Mouse (Mus musculus) lung, adult 2 months (tissue): ENCODE measurements around the gene Aig1. TPM values are rescaled to one million over a fixed set of nuclear protein-coding genes. Genes with fewer than 3 reads are reported as not detected.

ENCODE experiments used
- DNase-seq: peaks from one replicate; pipeline ENCODE4 v3.0.0; 2022
- H3K4me1 ChIP-seq: fragments of 200-500 bp; 2 replicates; pipeline ENCODE4 v1.6.1; 2011; ENCODE audit warnings: low read length; ENCODE audit not compliant: control insufficient read depth, insufficient read depth
- H3K4me3 ChIP-seq: fragments of 200-500 bp; replicated peaks from 2 replicates; pipeline ENCODE3; 2011; ENCODE audit warnings: low read depth, mild to moderate bottlenecking, control low read depth, low read length; ENCODE audit errors: extremely low read depth
- CTCF ChIP-seq: fragments of 200-500 bp; IDR thresholded peaks from 2 replicates; pipeline ENCODE4 v1.5.1; 2011; ENCODE audit warnings: mild to moderate bottlenecking, low read length, control low read depth; ENCODE audit not compliant: insufficient read depth
- POLR2A ChIP-seq: fragments of 200-500 bp; IDR thresholded peaks from 2 replicates; pipeline ENCODE4 v1.6.1; 2011; ENCODE audit warnings: low read depth, mild to moderate bottlenecking, control low read depth, low read length, borderline replicate concordance; ENCODE audit errors: extremely low read depth
- WGBS: fragments of 180-500 bp; shearing (Covaris S2); methylation state at CpG from one replicate; pipeline ENCODE4 v1.1.7; 2018; 5-methylcytosine and 5-hydroxymethylcytosine counted together
- polyA plus RNA-seq: library from polyadenylated mRNA; depleted of rRNA; stranded (reverse); fragments of >200 nt; gene quantifications from 2 replicates; pipeline ENCODE4 v1.2.3, GENCODE M21; 2012

Gene Aig1
- polyA plus RNA-seq, 1 experiment: 76.5 TPM

GRCm38 (mm10) chr10:13715584-13715983, 153.2 kb downstream of the Aig1 start:
- TF ChIP-seq POLR2A (no peak), CTCF (no peak)
- no peak overlapping the region for H3K4me3 ChIP-seq
- DNase-seq: no peak
- 85% methylated on average over 6 of the region's 6 CpGs for WGBS
- H3K4me1 ChIP-seq: no peaks in the 10 kb centered on the region

GRCm38 (mm10) chr10:13714920-13715293, 153.9 kb downstream of the Aig1 start:
- TF ChIP-seq CTCF (no peak), POLR2A (no peak)
- no peak for DNase-seq
- H3K4me3 ChIP-seq: no peak overlapping the region
- WGBS: 80% methylated on average over 7 of the region's 7 CpGs
- no peaks in the 10 kb centered on the region for H3K4me1 ChIP-seq

GRCm38 (mm10) chr10:13714199-13714919, 154.4 kb downstream of the Aig1 start:
- no peak for DNase-seq
- 58% methylated on average over 9 of the region's 9 CpGs for WGBS
- TF ChIP-seq POLR2A (no peak), CTCF (no peak)
- H3K4me3 ChIP-seq: no peak overlapping the region
- no peaks in the 10 kb centered on the region for H3K4me1 ChIP-seq

GRCm38 (mm10) chr10:13713711-13714110, 155.1 kb downstream of the Aig1 start:
- 91% methylated on average over 5 of the region's 5 CpGs for WGBS
- DNase-seq: no peak
- Histone ChIP-seq H3K4me3 (no peak overlapping the region), H3K4me1 (no peaks in the 10 kb centered on the region)
- no peak for TF ChIP-seq CTCF

GRCm38 (mm10) chr10:13713116-13713515, 155.7 kb downstream of the Aig1 start:
- WGBS: 86% methylated on average over 2 of the region's 2 CpGs
- H3K4me1 ChIP-seq: no peaks in the 10 kb centered on the region
- TF ChIP-seq POLR2A: no peak
- no peak for TF ChIP-seq CTCF
- DNase-seq: no peak
- no peak overlapping the region for H3K4me3 ChIP-seq

GRCm38 (mm10) chr10:13711281-13711829, 157.4 kb downstream of the Aig1 start:
- TF ChIP-seq POLR2A (no peak), CTCF (no peak)
- Histone ChIP-seq H3K4me3 (no peak overlapping the region), H3K4me1 (no peaks in the 10 kb centered on the region)
- 80% methylated on average over 8 of the region's 8 CpGs for WGBS
- DNase-seq: no peak

- 62% methylated on average over 4 of the region's 4 CpGs for WGBS
- Histone ChIP-seq H3K4me3 (no peak overlapping the region), H3K4me1 (no peaks in the 10 kb centered on the region)
- DNase-seq: no peak
- TF ChIP-seq CTCF (no peak), POLR2A (no peak)
Observed at GRCm38 (mm10) chr10:13705771-13706170, 163.0 kb downstream of the Aig1 start.

GRCm38 (mm10) chr10:13702688-13703087, 166.1 kb downstream of the Aig1 start:
- DNase-seq: no peak
- 63% methylated on average over 6 of the region's 6 CpGs for WGBS
- TF ChIP-seq POLR2A (no peak), CTCF (no peak)
- no peak overlapping the region for H3K4me3 ChIP-seq
- H3K4me1 ChIP-seq: no peaks in the 10 kb centered on the region

GRCm38 (mm10) chr10:13702043-13702442, 166.7 kb downstream of the Aig1 start:
- no peak for TF ChIP-seq POLR2A
- TF ChIP-seq CTCF: no peak
- no peak for DNase-seq
- WGBS: 54% methylated on average over 8 of the region's 8 CpGs
- no peaks in the 10 kb centered on the region for H3K4me1 ChIP-seq
- no peak overlapping the region for H3K4me3 ChIP-seq

- DNase-seq: no peak
- H3K4me1 ChIP-seq: no peaks in the 10 kb centered on the region
- no peak for TF ChIP-seq POLR2A
- no peak overlapping the region for H3K4me3 ChIP-seq
Observed at GRCm38 (mm10) chr10:13696326-13696725, 172.5 kb downstream of the Aig1 start.

- no peak for TF ChIP-seq POLR2A
- 0 out of 2 replicates have a peak, but pooled peaks cover 2% of the 10 kb centered on the region for H3K4me1 ChIP-seq
- 89% methylated on average over 4 of the region's 4 CpGs for WGBS
- no peak overlapping the region for H3K4me3 ChIP-seq
- no peak for DNase-seq
Observed at GRCm38 (mm10) chr10:13693276-13693675, 175.5 kb downstream of the Aig1 start.

GRCm38 (mm10) chr10:13690773-13691172, 178.0 kb downstream of the Aig1 start:
- H3K4me3 ChIP-seq: no peak overlapping the region
- DNase-seq: no peak
- 86% methylated on average over 5 of the region's 5 CpGs for WGBS
- H3K4me1 ChIP-seq: 0 out of 2 replicates have a peak, but pooled peaks cover 8% of the 10 kb centered on the region
- TF ChIP-seq POLR2A: no peak
- no peak for TF ChIP-seq CTCF
